Mouse (Mus musculus): Measurements from ENCODE around the gene C1qtnf5. TPM values are rescaled to one million over a fixed set of nuclear protein-coding genes. Genes with fewer than 3 reads are reported as not detected.

C1qtnf5 gene
- total RNA-seq, 1 experiment from 2014 or later = 10.9 TPM

DNA sequence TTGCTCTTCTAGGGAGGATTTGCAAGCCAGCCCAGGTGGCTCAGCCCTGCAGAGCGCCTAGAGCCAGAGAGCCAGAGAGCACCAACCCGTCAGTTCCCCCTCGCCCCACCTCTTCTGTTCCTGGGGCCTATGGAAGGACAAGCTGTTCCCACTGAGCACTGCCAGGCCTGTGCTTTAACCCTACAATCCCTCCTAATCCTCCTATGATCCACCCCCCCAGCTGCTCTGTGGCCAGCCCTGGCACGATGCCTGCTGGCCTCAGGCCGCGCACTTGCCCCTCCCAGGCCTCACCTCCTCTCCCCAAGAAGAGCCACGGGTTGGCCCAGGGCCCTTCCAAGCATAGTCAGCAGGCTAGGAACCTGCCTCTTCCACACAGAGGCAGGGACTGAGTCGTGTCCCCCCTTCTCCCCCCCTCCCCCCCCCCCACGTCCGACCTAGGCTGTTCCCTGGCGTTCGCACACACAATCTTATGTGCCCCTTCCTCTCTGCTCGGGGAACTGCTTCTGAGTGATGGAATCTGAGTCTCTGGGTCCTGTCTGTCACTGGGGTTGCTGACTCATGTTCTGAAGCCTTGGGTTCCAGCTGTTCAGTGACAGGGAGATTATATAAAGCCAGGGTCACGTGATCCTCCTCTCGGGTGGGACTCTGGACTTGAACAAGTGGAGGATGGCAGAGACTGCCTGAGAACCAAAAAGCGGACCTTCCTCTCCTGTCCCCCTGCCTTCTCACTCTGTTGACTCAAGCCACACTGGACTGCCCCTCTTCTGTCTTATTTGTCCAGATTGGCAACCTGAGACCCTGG lies 27.9 kb upstream of the C1qtnf5 start:
- DNase-seq = peak; percentile 84

DNA sequence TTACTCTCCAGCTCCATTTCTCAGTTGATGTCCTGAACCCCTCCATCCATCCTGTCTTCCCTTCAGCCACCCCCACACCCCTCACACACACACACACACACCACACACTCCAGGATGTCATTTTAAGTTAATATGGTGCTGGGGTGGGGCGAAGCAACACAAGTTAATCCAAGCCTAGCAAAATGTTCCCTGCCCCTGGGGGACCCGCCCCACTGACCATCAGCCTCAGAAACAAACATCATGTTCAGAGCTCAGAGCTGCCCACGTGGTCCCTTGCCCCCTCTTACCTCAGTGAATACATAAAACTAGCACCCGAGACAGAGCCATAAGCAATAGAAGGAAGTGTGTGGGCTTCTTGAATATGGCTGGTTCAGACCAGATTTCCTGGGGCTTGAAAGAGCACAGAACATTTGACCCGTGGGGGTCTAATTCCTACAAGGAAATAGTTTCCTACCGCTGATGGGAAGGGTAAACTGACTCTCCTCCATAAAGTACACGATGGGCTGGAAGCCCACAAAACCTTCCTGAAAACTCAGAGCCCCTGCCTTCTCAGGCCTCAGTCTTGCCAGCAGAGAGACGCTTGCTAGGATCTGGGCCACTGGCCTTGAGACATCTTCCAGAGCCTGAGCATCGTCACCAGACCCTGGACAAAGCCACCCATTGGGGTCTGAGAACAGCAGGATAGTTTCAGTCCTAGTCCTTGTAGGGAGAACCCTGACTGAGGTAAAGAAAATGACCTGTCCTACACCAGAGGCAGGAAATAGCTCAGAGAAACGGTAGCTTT lies 26.9 kb upstream of the C1qtnf5 start:
- no peak for DNase-seq

DNA sequence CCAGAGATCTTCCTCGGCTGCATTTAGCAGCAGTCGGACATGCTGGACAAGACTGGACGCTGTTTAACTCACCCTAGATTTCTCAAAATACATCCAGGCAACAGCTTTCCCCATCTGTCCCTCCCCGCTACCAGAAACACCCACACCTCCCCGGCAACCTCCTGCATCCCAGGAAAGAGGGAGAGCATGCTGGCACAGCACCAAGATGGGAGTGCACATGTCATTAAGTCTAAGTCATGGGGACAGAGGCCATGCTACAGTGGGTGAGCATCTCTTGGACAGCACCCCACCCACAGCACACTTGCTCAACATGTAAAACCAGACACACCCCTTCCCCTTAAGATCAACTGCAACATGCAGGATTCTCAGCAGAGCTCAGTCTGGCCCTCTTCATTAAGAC lies 26.1 kb upstream of the C1qtnf5 start:
- no peak for DNase-seq

- DNase-seq = no peak
Observed at GRCm38 (mm10) chr9:44081581-44081980, 25.5 kb upstream of the C1qtnf5 start.

GRCm38 (mm10) chr9:44082266-44082665 lies 24.8 kb upstream of the C1qtnf5 start:
- no peak for DNase-seq

DNA sequence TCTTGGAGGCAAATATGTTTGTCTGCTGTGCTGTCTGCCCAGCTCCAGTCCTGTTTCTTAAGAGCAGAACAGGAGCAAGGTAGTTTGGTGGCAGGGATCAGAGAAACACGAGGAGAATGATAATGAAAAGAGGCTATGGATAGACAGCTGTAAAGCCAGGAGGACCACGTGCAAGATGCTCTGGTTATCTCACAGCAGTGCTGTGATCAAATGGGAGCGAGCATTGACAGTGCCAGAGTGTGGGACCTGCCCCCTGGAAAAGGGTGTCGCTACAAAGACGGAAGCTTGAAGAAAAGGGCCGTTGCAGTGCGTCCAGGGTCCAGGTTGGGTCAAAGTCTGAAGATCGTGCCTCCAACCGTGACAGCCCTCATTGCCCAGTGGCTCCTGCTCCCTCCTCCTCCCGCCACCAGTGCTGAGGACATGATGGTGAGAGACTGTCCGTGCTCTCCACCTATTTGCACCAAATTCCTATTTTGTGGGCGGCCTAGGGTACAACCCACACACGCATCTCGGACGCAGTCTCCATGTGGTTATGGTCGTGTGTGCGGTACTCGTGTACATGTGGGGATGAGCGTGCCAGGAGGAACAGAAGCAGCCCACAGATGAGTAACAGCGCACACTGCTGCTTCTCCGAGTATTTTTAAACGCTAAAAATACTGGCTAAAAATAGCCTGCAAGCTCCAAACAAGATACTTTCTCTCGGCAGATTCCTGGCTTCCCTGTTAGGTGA lies 23.5 kb upstream of the C1qtnf5 start:
- DNase-seq = no peak

GRCm38 (mm10) chr9:44084236-44084635 lies 22.8 kb upstream of the C1qtnf5 start:
- no peak for DNase-seq

DNA sequence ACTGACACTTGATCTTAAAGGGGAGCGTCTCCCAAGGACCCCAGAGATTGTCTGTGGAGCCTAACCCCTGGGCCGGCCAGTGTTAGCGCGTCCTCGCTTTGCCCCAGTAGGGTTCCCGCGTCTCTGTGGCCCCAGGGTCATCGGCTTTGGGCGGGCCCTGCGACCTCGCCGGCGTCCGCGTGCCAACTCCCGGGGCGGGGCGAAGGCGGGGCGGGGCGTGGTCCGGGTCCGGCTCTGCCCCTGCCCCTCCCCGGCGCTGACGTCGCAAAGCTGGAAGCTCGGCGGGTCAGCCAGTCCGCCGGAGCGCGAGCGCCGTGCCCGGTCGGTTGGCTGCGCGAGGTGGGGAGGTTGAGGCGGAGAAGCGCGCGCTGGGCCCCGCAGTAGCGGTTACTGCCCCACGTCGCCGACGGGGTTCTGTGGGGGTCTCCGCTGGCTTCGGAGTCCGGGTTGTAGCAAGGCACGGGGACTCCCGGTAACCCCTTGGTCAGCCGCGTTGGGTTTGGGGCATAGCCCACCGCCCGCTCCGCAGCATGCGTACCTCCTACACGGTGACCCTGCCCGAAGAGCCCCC lies 22.3 kb upstream of the C1qtnf5 start:
- peak; percentile 100 for DNase-seq

GRCm38 (mm10) chr9:44085276-44085675 lies 21.8 kb upstream of the C1qtnf5 start:
- no peak for DNase-seq

GRCm38 (mm10) chr9:44085741-44086665 lies 21.0 kb upstream of the C1qtnf5 start:
- peak; percentile 54 for DNase-seq

GRCm38 (mm10) chr9:44086960-44087359 lies 20.1 kb upstream of the C1qtnf5 start:
- no peak for DNase-seq

DNA sequence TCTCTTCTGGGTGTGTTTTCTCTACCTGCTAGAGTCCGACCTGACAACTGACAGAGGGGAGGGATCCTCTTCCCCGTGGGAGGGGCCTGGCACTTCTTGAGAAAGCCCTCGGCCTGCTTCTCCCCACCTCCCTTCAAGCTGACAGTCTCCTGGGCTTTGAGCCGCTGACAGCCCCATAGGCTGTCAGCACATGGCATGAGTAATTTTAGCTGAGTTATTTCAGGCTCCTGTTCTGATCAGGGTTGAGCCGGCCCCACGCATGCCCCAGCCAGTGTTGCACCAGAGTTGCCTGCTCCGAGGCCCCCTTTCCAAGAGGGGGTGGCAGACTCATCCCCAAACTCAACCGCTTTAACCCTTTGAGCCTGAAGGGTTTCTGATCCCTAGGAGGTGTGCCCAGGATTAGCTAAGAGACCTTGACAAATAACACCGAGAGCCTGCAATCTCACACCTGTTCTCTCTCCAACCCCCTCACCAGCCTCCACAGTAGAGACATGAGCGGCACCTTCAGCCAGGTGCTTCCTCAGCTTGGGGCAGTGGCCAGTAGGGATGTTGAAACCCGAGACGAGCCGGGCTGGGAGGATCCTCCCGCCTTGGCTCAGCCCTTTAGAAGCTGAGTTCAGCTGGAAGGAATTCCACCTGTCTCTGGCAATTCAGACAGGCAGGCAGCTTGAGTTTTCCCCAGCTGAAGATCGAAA lies 19.1 kb upstream of the C1qtnf5 start:
- no peak for DNase-seq

DNA sequence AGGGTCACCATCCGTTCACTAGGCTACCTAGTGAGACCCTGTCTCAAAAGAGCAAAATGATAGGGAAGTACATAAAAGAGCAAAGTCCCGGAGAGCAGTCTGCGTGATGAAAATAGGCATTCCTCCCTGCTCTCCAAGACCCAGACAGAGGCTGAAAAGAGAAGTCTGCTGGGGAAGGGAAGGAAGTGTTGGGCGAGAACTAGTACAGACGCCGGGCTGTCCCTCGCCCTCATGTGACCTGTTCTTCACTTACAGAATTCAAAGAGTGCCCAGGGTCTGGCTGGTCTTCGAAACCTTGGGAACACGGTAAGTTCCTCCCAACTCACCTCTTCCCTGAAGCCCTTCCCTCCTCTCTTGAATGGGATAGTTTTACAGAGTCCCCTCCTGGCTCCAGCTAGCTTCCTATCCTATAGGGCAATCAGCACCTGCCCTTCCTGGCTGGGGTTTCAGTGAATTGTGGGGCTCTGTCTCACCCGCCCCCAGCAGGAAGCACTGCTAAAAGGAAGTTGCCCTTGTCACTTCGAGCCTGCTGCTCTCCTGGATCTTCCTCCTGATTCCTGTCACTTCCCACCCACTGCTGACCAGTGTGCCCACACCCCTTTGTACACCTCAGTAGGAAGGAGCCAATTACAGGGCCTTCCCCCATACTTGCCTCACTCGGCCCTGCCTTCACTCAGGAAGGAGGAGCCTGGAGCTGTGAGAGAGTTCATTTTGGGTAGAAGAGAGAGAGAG lies 18.0 kb upstream of the C1qtnf5 start:
- no peak for DNase-seq

DNA sequence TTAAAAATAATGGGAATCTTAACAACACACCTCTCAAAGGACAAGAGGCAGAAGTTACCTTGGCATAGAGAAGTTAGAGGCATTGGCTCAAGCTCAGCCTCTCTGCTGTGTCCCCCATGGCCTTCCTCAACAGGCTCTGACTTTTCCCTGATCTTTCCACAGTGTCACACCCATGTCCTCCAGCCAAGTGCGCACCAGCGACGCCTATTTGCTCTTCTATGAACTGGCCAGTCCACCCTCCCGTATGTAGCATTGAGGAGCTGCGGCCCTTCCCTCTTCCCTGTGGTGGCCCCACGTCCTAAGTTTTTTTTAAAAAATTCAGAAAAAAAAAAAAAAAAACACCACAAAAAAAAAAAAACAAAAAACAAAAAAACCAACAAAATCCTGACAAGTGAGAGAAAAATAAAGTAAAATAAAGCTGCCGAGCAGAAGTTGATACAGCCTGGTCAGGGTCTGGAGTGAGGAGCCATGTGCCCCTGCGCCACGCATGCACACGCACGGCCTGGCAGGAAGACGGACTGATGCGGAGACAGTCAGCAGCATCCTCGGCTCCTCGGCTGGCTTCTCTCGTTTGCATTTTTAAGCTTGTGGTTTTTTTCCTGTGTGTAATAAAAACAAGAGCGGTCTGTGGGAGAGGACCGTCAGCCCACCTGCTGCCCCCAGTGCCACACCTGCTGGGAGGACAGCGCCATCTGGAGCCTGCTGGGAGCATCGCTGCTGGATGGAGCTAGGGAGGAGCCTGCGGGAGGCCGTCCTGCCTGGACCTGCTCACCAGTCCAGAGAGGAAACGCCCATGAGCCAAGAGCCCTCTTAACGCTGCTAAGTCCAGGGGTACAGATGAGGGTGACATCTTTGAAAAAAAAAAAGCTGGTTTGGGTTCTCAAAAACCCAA lies 13.2 kb upstream of the C1qtnf5 start:
- peak; percentile 74 for DNase-seq

DNA sequence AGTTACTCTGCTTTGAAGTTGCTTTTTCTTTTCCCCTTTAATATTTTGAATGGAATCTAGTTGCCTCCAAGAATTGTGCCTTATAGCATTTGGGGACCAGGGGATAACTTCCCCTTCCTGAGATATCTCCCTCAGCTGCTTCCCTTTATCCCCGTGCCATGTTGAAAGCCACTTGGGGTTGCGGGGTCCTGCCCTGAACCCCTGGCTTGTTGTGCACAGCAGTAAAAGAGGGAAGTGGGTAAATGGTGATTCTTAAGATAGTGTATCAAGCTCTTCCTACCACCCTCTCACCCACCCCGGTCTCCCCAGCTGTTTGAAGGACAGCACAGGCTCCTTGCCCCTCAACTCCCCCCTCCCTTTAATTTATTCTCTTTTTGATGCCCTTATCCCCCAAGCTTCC lies 12.3 kb upstream of the C1qtnf5 start:
- DNase-seq = no peak

DNA sequence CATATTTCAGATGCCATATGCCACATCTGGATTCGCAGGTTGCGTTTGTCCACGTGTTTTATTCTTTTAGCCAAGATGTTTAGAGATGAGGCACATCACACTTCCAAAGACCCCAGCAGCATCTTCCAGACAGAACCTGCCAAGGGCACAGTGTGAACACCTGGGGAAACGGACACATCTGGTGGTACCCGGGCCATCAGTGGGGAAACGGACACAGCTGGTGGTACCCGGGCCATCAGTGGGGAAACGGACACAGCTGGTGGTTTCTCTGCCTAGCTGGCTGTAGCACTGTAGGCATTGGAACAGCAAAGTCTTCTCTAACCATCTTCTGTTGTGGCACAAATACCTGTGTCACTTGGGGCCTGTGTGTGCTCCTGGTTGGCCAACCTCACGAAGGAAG lies 11.3 kb upstream of the C1qtnf5 start:
- DNase-seq = no peak

DNA sequence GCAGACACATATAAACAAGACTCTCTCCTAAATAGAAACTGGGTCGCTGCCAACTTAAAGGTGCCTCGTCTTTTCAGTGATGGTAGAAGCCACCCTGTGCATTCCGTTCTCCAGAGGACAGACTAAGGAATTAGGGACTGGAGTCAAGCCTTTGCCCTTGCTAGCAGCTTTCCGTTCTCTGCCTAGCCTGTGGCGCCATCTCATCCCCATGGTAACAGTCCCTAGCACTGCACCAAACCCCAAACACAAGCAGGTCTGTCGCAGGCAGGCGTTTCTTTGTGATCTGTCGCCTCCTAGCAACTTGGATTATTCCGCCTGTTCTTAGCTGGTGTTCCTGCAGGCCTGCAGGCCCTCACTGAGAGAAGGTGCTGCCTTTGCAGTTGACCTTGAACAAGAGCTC lies 10.5 kb upstream of the C1qtnf5 start:
- no peak for DNase-seq

DNA sequence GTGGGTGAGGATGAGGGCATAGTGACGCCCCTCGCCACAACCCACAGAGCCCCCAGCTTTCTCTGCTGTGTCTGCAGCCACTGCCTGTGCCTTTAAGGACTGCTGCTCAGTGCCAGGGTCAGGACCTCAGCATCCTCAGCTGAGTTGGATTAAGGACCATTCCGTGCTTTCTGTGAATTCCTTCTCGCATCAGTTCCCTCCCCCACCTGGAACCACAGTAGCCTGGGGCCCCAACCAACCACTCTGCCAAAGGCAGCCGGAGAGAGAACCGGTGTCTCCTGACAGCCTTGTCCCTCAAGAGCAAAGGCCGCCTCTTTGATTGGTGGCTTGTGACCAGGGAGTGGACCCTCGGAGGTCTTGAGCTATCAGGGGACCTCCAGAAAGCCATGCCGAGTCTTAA lies 5.6 kb upstream of the C1qtnf5 start, which contains the start of gene Mfrp:
Mfrp (plus strand) TSS at position 240 of the 400 bp plus-strand sequence.
- no peak for DNase-seq

DNA sequence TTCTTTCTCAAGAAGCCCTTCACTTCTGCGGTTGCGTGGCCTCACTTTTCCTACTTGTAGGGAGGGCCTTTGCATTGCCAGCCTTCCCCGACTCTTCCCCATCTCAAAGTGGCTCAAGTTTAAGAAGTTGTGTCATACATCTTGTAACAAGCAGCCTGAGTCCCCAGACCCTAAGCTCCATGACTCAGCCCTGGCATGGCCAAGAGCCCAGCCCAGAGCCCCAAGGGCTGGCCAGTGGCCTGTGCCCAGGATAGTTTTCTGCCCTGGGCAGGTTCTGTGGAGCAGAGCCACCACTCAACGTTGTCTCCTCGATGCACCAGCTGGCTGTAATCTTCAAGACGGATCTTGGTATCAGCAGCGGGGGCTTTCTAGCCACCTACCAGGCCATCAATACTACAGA lies 2.2 kb upstream of the C1qtnf5 start:
- no peak for DNase-seq

All from adrenal gland, postnatal 25 days (tissue).